Mouse (Mus musculus) kidney, embryonic 14.5 days (tissue): ENCODE results near the gene Polg. TPM values are rescaled to one million over a fixed set of nuclear protein-coding genes. Genes with fewer than 3 reads are reported as not detected.

ENCODE experiments used
- ATAC-seq: fragments of 200-750 bp; cut with Nextera tagmentation; 2 replicates; pipeline ENCODE4 v1.8.0; 2017; ENCODE audit warnings: moderate number of reproducible peaks, mild to moderate bottlenecking, moderate TSS enrichment, moderate library complexity; ENCODE audit not compliant: low FRiP score, low TSS enrichment
- H3K27ac ChIP-seq: fragments of 300-500 bp; sonication (generic); 2 replicates; pipeline ENCODE4 v1.5.1; 2014; ENCODE audit warnings: low read depth, mild to moderate bottlenecking, low read length, moderate library complexity, mixed read lengths
- H3K27me3 ChIP-seq: fragments of 300-500 bp; sonication (generic); 2 replicates; pipeline ENCODE4 v1.6.1; 2014; ENCODE audit warnings: mild to moderate bottlenecking, low read length; ENCODE audit not compliant: control insufficient read depth, insufficient read depth
- H3K36me3 ChIP-seq: fragments of 300-500 bp; sonication (generic); 2 replicates; pipeline ENCODE4 v1.6.1; 2014; ENCODE audit warnings: low read length, mixed read lengths; ENCODE audit not compliant: control insufficient read depth, insufficient read depth
- H3K4me1 ChIP-seq: fragments of 300-500 bp; sonication (generic); 2 replicates; pipeline ENCODE4 v1.6.1; 2014; ENCODE audit warnings: low read length, mixed read lengths; ENCODE audit not compliant: control insufficient read depth, insufficient read depth
- H3K4me2 ChIP-seq: fragments of 300-500 bp; sonication (generic); replicated peaks from 2 replicates; pipeline ENCODE4 v1.6.1; 2014; ENCODE audit warnings: low read depth, mild to moderate bottlenecking, low read length
- H3K4me3 ChIP-seq: fragments of 300-500 bp; sonication (generic); 2 replicates; pipeline ENCODE4 v1.5.1; 2014; ENCODE audit warnings: mild to moderate bottlenecking, low read length
- H3K9ac ChIP-seq: fragments of 300-500 bp; sonication (generic); 2 replicates; pipeline ENCODE4 v1.6.1; 2014; ENCODE audit warnings: low read depth, mild to moderate bottlenecking, low read length, moderate library complexity
- H3K9me3 ChIP-seq: fragments of 300-500 bp; sonication (generic); 2 replicates; pipeline ENCODE4 v1.6.1; 2016; ENCODE audit warnings: low read length; ENCODE audit not compliant: control insufficient read depth
- WGBS: fragments of 180-500 bp; shearing (Covaris S2); extraction: QIAGEN DNeasy Blood & Tissue Kit; methylation state at CpG from one replicate; pipeline ENCODE4 v1.1.7; 2014; 5-methylcytosine and 5-hydroxymethylcytosine counted together
- polyA plus RNA-seq: library from polyadenylated mRNA; unstranded; fragments of >200 nt; fragmentation: Nextera tagmentation; extraction: Ambion mirVana; gene quantifications from 2 replicates; pipeline ENCODE4 v1.2.1, GENCODE M21; 2014

The Polg gene
- polyA plus RNA-seq, 1 experiment from 2014 or later: 35.9 TPM

- Histone ChIP-seq H3K4me3 (no peak overlapping the region), H3K27me3 (peaks cover 99% of the 10 kb centered on the region), H3K4me1 (0 out of 2 replicates have a peak, but pooled peaks cover 4% of the 10 kb centered on the region), H3K27ac (no peak overlapping the region), H3K4me2 (no peak overlapping the region), H3K36me3 (no peaks in the 10 kb centered on the region), H3K9ac (no peak overlapping the region), H3K9me3 (no peaks in the 10 kb centered on the region)
- WGBS: 3% methylated on average over 12 of the region's 12 CpGs
- no peak for ATAC-seq
Measured at GRCm38 (mm10) chr7:79509710-79510109, 43.5 kb upstream of the Polg start.

- Histone ChIP-seq H3K4me3 (peak overlapping the region; percentile 19; the same call in 1 of the 2 replicates), H3K4me1 (0 out of 2 replicates have a peak, but pooled peaks cover 4% of the 10 kb centered on the region), H3K36me3 (no peaks in the 10 kb centered on the region), H3K27ac (no peak overlapping the region), H3K4me2 (no peak overlapping the region), H3K9me3 (no peaks in the 10 kb centered on the region), H3K9ac (no peak overlapping the region), H3K27me3 (peaks cover 99% of the 10 kb centered on the region)
- 0% methylated on average over 6 of the region's 6 CpGs for WGBS
- no peak for ATAC-seq
Measured at GRCm38 (mm10) chr7:79509235-79509607, 43.1 kb upstream of the Polg start.

GRCm38 (mm10) chr7:79508280-79509234, 42.4 kb upstream of the Polg start:
- Histone ChIP-seq H3K27me3 (peaks cover 99% of the 10 kb centered on the region), H3K4me3 (peak overlapping the region; percentile 19), H3K9me3 (no peaks in the 10 kb centered on the region), H3K9ac (no peak overlapping the region), H3K36me3 (no peaks in the 10 kb centered on the region), H3K27ac (no peak overlapping the region), H3K4me2 (peak overlapping the region; percentile 21; the same call in 1 of the 2 replicates), H3K4me1 (0 out of 2 replicates have a peak, but pooled peaks cover 4% of the 10 kb centered on the region)
- no peak for ATAC-seq
- 1% methylated on average over 76 of the region's 79 CpGs for WGBS

GRCm38 (mm10) chr7:79507756-79508155, 41.6 kb upstream of the Polg start:
- no peaks in the 10 kb centered on the region for H3K9me3 ChIP-seq
- 0% methylated on average over 1 of the region's 1 CpGs for WGBS
- H3K27ac ChIP-seq: no peak overlapping the region

GRCm38 (mm10) chr7:79507101-79507705, 41.0 kb upstream of the Polg start:
- no peaks in the 10 kb centered on the region for H3K9me3 ChIP-seq
- no peak for ATAC-seq
- 0 out of 2 replicates have a peak, but pooled peaks cover 4% of the 10 kb centered on the region for H3K4me1 ChIP-seq
- WGBS: under 1% methylated on average over 11 of the region's 11 CpGs
- H3K27ac ChIP-seq: no peak overlapping the region
- no peak overlapping the region for H3K9ac ChIP-seq
- H3K4me2 ChIP-seq: no peak overlapping the region
- no peak overlapping the region for H3K4me3 ChIP-seq
- peaks cover 99% of the 10 kb centered on the region for H3K27me3 ChIP-seq
- no peaks in the 10 kb centered on the region for H3K36me3 ChIP-seq

More at GRCm38 (mm10) chr7:79507756-79508155, 41.6 kb upstream of the Polg start:
- no peak for ATAC-seq
- no peak overlapping the region for H3K4me3 ChIP-seq
- no peak overlapping the region for H3K4me2 ChIP-seq
- H3K36me3 ChIP-seq: no peaks in the 10 kb centered on the region
- H3K9ac ChIP-seq: no peak overlapping the region
- H3K27me3 ChIP-seq: peaks cover 99% of the 10 kb centered on the region
- 0 out of 2 replicates have a peak, but pooled peaks cover 4% of the 10 kb centered on the region for H3K4me1 ChIP-seq

GRCm38 (mm10) chr7:79506531-79507090, 40.4 kb upstream of the Polg start:
- Histone ChIP-seq H3K9me3 (no peaks in the 10 kb centered on the region), H3K4me3 (no peak overlapping the region), H3K36me3 (no peaks in the 10 kb centered on the region), H3K27ac (no peak overlapping the region), H3K27me3 (peaks cover 99% of the 10 kb centered on the region), H3K4me1 (0 out of 2 replicates have a peak, but pooled peaks cover 4% of the 10 kb centered on the region), H3K4me2 (no peak overlapping the region), H3K9ac (no peak overlapping the region)
- no peak for ATAC-seq
- 3% methylated on average over 6 of the region's 6 CpGs for WGBS

- H3K9me3 ChIP-seq: no peaks in the 10 kb centered on the region
- no peak overlapping the region for H3K27ac ChIP-seq
- H3K27me3 ChIP-seq: peaks cover 99% of the 10 kb centered on the region
- H3K4me1 ChIP-seq: 0 out of 2 replicates have a peak, but pooled peaks cover 4% of the 10 kb centered on the region
- WGBS: 1% methylated on average over 28 of the region's 28 CpGs
- H3K36me3 ChIP-seq: no peaks in the 10 kb centered on the region
- no peak overlapping the region for H3K4me2 ChIP-seq
- H3K9ac ChIP-seq: no peak overlapping the region
- H3K4me3 ChIP-seq: no peak overlapping the region
- no peak for ATAC-seq
Measured at GRCm38 (mm10) chr7:79505876-79506530, 39.8 kb upstream of the Polg start.

- H3K9me3 ChIP-seq: no peaks in the 10 kb centered on the region
- no peak overlapping the region for H3K27ac ChIP-seq
- H3K36me3 ChIP-seq: no peaks in the 10 kb centered on the region
- H3K4me1 ChIP-seq: 0 out of 2 replicates have a peak, but pooled peaks cover 4% of the 10 kb centered on the region
- under 1% methylated on average over 22 of the region's 22 CpGs for WGBS
- H3K9ac ChIP-seq: no peak overlapping the region
- peak overlapping the region; percentile 55 for H3K4me2 ChIP-seq
- peaks cover 99% of the 10 kb centered on the region for H3K27me3 ChIP-seq
- H3K4me3 ChIP-seq: peak overlapping the region; percentile 39
- ATAC-seq: no peak
Measured at GRCm38 (mm10) chr7:79505376-79505775, 39.2 kb upstream of the Polg start.
